Mouse (Mus musculus) lung, embryonic 14.5 days (tissue): ENCODE results near the gene Snrk. TPM values are rescaled to one million over a fixed set of nuclear protein-coding genes. Genes with fewer than 3 reads are reported as not detected.

ENCODE experiments used
- ATAC-seq: fragments of 200-750 bp; cut with Nextera tagmentation; 2 replicates; pipeline ENCODE4 v1.8.0; 2017; ENCODE audit warnings: mild to moderate bottlenecking, moderate TSS enrichment, moderate library complexity; ENCODE audit not compliant: insufficient read depth
- DNase-seq: peaks from one replicate; pipeline ENCODE4 v3.0.0-alpha.2; 2015
- H3K27ac ChIP-seq: fragments of 300-500 bp; sonication (generic); 2 replicates; pipeline ENCODE4 v1.5.1; 2014; ENCODE audit warnings: low read depth, mild to moderate bottlenecking, moderate library complexity
- H3K27me3 ChIP-seq: fragments of 300-500 bp; sonication (generic); 2 replicates; pipeline ENCODE4 v1.6.1; 2014; ENCODE audit warnings: low read length, control low read depth; ENCODE audit not compliant: insufficient read depth
- H3K36me3 ChIP-seq: fragments of 300-500 bp; sonication (generic); 2 replicates; pipeline ENCODE4 v1.6.1; 2014; ENCODE audit warnings: control low read depth; ENCODE audit not compliant: insufficient read depth
- H3K4me1 ChIP-seq: fragments of 300-500 bp; sonication (generic); 2 replicates; pipeline ENCODE4 v1.6.1; 2014; ENCODE audit warnings: antibody characterized with exemption, control low read depth; ENCODE audit not compliant: insufficient read depth
- H3K4me2 ChIP-seq: fragments of 300-500 bp; sonication (generic); 2 replicates; pipeline ENCODE4 v1.6.1; 2014; ENCODE audit warnings: mild to moderate bottlenecking
- H3K4me3 ChIP-seq: fragments of 300-500 bp; sonication (generic); 2 replicates; pipeline ENCODE4 v1.5.1; 2014; ENCODE audit warnings: low read depth, low read length
- H3K9ac ChIP-seq: fragments of 300-500 bp; sonication (generic); 2 replicates; pipeline ENCODE4 v1.6.1; 2014
- H3K9me3 ChIP-seq: fragments of 300-500 bp; sonication (generic); 2 replicates; pipeline ENCODE4 v1.6.1; 2016; ENCODE audit warnings: low read depth, low read length, control low read depth
- CTCF ChIP-seq: IDR thresholded peaks from 2 replicates; pipeline ENCODE4 v1.5.1; 2016; ENCODE audit warnings: antibody characterized with exemption, low read depth
- WGBS: fragments of 180-500 bp; shearing (Covaris S2); extraction: QIAGEN DNeasy Blood & Tissue Kit; methylation state at CpG from one replicate; pipeline ENCODE4 v1.1.7; 2014; 5-methylcytosine and 5-hydroxymethylcytosine counted together
- polyA plus RNA-seq: library from polyadenylated mRNA; unstranded; fragments of >200 nt; fragmentation: Nextera tagmentation; extraction: Ambion mirVana; gene quantifications from 2 replicates; pipeline ENCODE4 v1.2.1, GENCODE M21; 2014

The Snrk gene
- polyA plus RNA-seq, 1 experiment from 2014 or later: 58.4 TPM

- H3K9me3 ChIP-seq: no peaks in the 10 kb centered on the region
- no peak for TF ChIP-seq CTCF
- no peak overlapping the region for H3K9ac ChIP-seq
- no peak overlapping the region for H3K4me2 ChIP-seq
- no peaks in the 10 kb centered on the region for H3K27me3 ChIP-seq
- H3K4me1 ChIP-seq: peaks cover 6% of the 10 kb centered on the region
- no peak overlapping the region for H3K4me3 ChIP-seq
- DNase-seq: peak; percentile 30
- no peak for ATAC-seq
- H3K27ac ChIP-seq: no peak overlapping the region
- H3K36me3 ChIP-seq: no peaks in the 10 kb centered on the region
- WGBS: 50% methylated on average over 7 of the region's 7 CpGs
These were observed 9.2 kb upstream of the Snrk start for GRCm38 (mm10) chr9:122107701-122108375.

GRCm38 (mm10) chr9:122109553-122110225 is 7.4 kb upstream of the Snrk start:
- Histone ChIP-seq H3K4me2 (no peak overlapping the region), H3K27me3 (no peaks in the 10 kb centered on the region), H3K9me3 (no peaks in the 10 kb centered on the region), H3K36me3 (no peaks in the 10 kb centered on the region), H3K4me1 (peaks cover 6% of the 10 kb centered on the region), H3K9ac (no peak overlapping the region), H3K27ac (peak overlapping the region; percentile 65), H3K4me3 (no peak overlapping the region)
- TF ChIP-seq CTCF: no peak
- DNase-seq (peak; percentile 66), ATAC-seq (peak; percentile 60)
- WGBS: 58% methylated on average over 8 of the region's 8 CpGs

GRCm38 (mm10) chr9:122110508-122110907 is 6.6 kb upstream of the Snrk start:
- peaks cover 6% of the 10 kb centered on the region for H3K4me1 ChIP-seq
- no peaks in the 10 kb centered on the region for H3K27me3 ChIP-seq
- 79% methylated on average over 6 of the region's 6 CpGs for WGBS
- no peak for ATAC-seq
- no peaks in the 10 kb centered on the region for H3K9me3 ChIP-seq
- 0 out of 2 replicates have a peak overlapping the region, but pooled peaks have one; percentile 55 for H3K27ac ChIP-seq
- no peaks in the 10 kb centered on the region for H3K36me3 ChIP-seq
- no peak overlapping the region for H3K4me3 ChIP-seq
- H3K4me2 ChIP-seq: no peak overlapping the region
- TF ChIP-seq CTCF: no peak
- no peak for DNase-seq
- H3K9ac ChIP-seq: no peak overlapping the region

GRCm38 (mm10) chr9:122110921-122111320 is 6.1 kb upstream of the Snrk start:
- 77% methylated on average over 5 of the region's 5 CpGs for WGBS
- Histone ChIP-seq H3K36me3 (no peaks in the 10 kb centered on the region), H3K9me3 (no peaks in the 10 kb centered on the region), H3K4me1 (peaks cover 6% of the 10 kb centered on the region), H3K27me3 (no peaks in the 10 kb centered on the region), H3K9ac (no peak overlapping the region), H3K4me3 (no peak overlapping the region), H3K4me2 (no peak overlapping the region), H3K27ac (no peak overlapping the region)
- ATAC-seq (no peak), DNase-seq (no peak)
- no peak for TF ChIP-seq CTCF

GRCm38 (mm10) chr9:122115552-122115951 is 1.5 kb upstream of the Snrk start:
- ATAC-seq: no peak
- no peak overlapping the region for H3K4me2 ChIP-seq
- H3K4me3 ChIP-seq: no peak overlapping the region
- 0 out of 2 replicates have a peak, but pooled peaks cover 3% of the 10 kb centered on the region for H3K4me1 ChIP-seq
- H3K27me3 ChIP-seq: no peaks in the 10 kb centered on the region
- no peak overlapping the region for H3K9ac ChIP-seq
- no peaks in the 10 kb centered on the region; the same call in 1 of the 2 replicates for H3K36me3 ChIP-seq
- no peak for TF ChIP-seq CTCF
- H3K9me3 ChIP-seq: no peaks in the 10 kb centered on the region
- 59% methylated on average over 4 of the region's 4 CpGs for WGBS
- no peak for DNase-seq
- no peak overlapping the region for H3K27ac ChIP-seq

- WGBS: 53% methylated on average over 1 of the region's 1 CpGs
- Histone ChIP-seq H3K4me3 (no peak overlapping the region), H3K4me2 (no peak overlapping the region), H3K27me3 (no peaks in the 10 kb centered on the region), H3K9ac (no peak overlapping the region), H3K9me3 (no peaks in the 10 kb centered on the region), H3K4me1 (0 out of 2 replicates have a peak, but pooled peaks cover 3% of the 10 kb centered on the region), H3K36me3 (no peaks in the 10 kb centered on the region; the same call in 1 of the 2 replicates), H3K27ac (no peak overlapping the region)
- ATAC-seq (no peak), DNase-seq (no peak)
- no peak for TF ChIP-seq CTCF
These were observed 707 bp upstream of the Snrk start for GRCm38 (mm10) chr9:122116359-122116758.
